Mouse (Mus musculus): ENCODE results near the gene Foxk1.

Foxk1 gene

DNA sequence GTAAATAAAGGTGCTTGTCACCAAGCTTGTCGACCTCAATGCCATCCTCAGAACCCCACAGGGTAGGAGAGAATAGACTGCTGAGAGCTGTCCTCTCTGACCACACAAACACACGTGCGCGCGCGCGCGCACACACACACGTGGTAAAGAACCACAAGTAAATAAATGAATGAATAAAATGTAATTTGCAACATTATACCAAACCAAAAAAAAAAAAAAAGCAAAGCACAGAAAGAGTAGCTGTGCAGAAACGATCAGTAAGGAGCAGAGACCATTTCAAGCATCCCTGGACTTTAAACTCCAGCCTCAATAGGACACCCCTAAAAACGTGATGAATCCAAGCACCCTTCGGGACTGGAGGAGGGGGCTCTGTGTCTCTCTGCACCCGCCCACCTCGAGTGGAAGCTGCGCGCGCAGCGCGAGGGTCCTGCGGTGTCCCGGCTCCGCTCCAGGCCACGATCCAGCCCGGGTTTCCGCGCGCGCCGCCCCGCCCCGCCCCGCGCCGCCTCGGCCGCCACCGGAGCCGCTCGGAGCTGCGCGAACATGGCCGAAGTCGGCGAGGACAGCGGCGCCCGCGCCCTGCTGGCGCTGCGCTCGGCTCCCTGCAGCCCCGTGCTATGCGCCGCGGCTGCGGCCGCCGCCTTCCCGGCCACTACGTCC, at the start of gene Foxk1:
Gene Foxk1, plus strand, starts transcription at position 517 of the 660 bp plus-strand sequence.
- peak; percentile 87 to 92 for DNase-seq (ENCODE audit: low spot score in 2 of 2)

DNA sequence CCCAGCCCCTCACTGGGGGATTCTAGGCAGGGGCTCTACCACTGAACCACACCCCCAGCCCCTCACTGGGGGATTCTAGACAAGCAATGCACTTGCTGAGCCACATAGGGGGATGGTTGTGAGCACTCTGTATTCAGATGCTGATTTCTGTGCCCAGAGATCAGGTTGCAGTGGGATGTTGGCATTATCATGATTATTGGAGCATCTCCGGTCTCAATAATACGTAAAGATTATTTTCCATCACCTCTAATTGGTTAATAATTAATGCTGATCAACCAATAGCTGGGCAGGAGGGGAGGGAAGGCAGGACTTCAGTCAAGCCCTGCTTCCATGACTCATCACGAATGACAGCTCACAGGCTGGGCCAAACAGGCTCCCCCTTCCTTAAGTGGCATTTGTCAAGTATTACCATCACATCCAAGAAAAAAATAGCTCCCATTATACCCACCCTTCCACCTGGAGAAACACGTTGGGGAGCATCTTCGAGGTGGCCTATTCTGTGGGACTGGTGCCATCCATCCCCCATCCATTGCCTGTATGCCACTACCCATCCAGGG, 48.9 kb upstream of the Foxk1 start:
- no peak for DNase-seq (ENCODE audit: low spot score in 2 of 2)

DNA sequence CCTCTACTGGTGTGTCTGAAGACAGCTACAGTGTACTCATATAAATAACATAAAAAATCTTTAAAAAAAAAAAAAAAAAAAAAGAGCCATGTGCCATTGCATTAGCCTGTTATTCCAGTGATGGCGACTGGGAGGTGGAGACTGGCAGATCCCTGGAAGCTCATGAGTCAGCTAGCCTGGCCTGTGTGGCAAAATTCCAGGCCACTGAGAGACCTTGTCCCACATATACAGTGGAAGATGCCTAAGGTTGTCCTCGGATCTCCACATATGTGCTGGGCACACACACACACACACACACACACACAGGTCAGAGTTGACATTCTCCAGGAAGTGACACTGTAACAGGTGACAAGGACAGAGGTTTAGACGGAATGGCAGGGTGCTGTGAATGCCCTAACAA, 46.2 kb upstream of the Foxk1 start:
- DNase-seq (ENCODE audit: low spot score in 2 of 2), result no peak

DNA sequence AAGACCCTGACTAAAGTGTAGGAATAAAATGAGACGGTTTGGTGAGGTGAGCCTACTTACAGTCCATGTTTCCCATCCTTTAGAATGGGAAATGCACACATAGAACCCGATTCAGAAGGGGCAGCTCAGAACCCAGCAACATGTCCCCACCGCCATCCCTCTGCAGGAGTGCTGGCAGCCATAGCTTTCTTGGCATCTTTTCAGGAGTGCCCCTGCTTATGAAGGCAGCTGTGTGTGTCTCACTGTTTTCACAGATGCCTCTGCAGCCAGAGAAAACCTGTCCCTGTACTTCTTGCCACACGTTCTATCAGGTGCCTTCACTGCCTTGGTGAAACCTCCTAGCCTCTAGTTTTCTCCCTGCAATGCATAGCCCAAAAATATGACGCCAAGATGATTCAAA, 40.1 kb upstream of the Foxk1 start:
- no peak for DNase-seq (ENCODE audit: low spot score in 2 of 2)

DNA sequence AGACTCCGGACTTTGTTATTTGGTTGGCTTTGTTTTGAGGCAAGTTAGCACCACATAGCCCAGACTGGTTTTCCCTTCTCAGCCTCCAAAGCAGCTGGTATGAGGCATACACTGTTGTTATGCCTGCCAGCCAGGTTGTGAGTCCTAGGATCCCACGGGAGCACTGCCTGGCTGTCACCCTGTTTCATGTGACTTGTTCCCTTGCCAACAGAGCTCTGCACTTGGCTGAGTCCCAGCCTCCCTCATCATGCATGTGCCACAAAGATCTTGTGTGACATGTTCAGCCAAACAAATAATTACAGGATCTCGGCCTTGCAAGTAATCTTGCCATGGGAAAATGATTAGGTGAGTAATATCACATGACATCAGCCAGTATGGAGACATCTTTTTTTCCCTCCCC, 38.4 kb upstream of the Foxk1 start:
- DNase-seq (ENCODE audit: low spot score in 2 of 2), result no peak

DNA sequence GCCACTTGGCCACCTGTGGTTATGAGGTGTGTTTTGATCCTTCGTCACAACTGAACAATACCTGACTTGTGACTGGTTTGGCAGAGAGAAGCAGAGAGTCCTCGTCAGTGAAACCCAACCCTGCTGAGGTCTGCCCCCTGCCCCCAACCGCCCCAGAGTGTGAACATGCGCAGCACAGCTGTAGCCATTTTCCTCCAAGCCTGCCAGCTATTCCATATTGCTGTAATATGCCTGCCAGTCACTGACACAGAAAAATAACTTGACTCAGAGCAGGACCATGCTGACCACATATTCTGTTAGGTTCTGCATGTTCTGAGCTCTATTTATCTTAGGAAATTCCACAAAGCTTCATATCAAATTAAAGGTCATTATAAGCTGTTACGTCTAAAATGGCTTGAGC, 37.2 kb upstream of the Foxk1 start:
- no peak for DNase-seq (ENCODE audit: low spot score in 2 of 2)

DNA sequence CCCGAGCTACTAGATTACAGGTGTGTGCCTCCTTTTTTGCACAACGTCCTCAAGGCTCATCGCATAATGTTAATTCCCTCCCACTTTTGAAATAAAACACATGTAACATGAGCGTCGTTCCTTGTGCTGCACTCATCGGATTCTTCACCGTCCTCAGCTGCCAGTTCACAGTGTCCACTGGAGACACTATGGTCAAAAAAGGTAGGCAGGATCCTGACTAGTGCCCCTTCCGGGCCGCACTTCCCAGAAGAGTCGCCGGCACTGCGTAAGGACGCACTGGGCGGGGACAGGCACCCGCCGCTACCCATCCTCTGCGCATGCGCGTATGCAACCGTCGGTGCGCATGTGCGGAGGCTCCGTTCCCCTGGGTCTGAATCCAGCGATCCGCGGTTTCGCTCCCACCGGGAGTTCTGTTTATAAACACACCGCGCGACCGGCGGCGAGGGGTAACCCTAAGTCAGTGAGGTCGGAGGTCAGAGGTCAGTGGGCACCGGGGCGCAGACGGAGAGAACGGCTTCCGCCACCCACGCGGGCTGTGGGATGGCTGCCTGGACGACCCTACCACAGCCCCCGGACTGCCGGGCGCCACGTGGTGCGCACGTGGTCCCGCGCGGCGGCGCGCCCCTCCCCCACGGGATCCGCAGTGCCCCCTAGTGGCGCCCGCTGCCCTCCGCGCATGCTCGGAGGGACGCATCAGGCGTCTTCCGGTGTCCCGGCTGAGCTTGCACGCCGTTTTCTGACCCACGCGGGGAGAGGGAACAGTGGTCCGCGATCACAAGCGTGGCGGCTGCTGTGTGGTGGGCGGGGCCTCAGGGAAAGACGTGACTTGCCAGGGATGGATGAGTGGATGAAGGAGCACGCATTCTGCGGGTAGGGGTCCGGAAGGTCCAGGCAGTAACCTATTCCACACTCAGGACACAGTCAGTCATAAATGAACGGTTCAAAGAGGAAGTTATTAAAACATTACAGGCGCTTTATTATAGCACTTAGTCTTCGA, 33.9 kb upstream of the Foxk1 start:
- DNase-seq (ENCODE audit: low spot score in 2 of 2), result peak; percentile 95 to 98

DNA sequence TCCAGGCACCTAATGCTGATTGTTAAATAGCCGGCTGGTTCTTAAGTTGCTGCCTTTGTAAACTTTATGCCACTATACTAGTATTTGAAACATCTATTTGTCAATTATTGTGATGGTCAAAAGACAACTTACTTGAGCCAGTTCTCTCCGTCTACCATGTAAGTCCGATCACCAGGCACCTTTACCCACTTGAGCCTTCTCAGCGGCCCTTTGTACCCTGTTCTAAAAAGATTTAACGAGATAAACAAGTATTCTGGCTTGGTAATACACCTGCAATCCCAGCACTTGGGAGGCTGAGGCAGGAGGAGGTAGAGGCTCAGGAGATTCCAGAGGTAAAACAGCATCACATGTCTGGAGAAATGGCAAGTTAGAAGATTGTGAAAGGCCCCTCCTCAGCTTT, 33.2 kb upstream of the Foxk1 start:
- no peak for DNase-seq (ENCODE audit: low spot score in 2 of 2)

DNA sequence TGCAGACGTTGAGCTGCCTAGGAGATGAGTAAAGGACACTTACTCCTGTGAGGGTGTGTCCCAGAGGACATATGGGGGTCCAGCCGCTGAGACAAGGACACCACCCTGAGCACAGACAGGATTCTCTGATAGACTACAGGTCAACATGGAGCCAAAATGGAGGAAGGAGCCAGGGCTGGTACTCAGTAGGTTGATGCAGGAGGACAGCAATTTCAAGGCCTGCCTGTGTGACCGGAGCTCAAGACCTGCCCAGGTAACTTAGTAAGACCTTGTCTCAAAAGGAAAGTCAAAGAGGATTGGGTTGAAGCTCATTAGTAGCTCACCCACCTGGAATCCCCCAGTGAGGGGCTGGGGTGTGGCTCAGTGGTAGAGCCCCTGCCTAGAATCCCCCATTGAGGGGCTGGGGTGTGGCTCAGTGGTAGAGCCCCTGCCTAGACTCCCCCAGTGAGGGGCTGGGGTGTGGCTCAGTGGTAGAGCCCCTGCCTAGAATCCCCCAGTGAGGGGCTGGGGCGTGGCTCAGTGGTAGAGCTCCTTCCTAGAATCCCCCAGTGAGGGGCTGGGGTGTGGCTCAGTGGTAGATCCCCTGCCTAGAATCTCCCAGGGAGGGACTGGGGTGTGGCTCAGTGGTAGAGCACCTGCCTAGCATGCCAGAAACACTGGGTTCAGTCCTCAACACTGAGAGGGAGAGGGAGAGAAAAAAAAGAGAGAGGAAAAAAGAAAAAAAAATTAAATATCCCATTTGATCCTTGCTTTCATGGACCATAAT, 30.7 kb upstream of the Foxk1 start:
- no peak for DNase-seq (ENCODE audit: low spot score in 2 of 2)

DNA sequence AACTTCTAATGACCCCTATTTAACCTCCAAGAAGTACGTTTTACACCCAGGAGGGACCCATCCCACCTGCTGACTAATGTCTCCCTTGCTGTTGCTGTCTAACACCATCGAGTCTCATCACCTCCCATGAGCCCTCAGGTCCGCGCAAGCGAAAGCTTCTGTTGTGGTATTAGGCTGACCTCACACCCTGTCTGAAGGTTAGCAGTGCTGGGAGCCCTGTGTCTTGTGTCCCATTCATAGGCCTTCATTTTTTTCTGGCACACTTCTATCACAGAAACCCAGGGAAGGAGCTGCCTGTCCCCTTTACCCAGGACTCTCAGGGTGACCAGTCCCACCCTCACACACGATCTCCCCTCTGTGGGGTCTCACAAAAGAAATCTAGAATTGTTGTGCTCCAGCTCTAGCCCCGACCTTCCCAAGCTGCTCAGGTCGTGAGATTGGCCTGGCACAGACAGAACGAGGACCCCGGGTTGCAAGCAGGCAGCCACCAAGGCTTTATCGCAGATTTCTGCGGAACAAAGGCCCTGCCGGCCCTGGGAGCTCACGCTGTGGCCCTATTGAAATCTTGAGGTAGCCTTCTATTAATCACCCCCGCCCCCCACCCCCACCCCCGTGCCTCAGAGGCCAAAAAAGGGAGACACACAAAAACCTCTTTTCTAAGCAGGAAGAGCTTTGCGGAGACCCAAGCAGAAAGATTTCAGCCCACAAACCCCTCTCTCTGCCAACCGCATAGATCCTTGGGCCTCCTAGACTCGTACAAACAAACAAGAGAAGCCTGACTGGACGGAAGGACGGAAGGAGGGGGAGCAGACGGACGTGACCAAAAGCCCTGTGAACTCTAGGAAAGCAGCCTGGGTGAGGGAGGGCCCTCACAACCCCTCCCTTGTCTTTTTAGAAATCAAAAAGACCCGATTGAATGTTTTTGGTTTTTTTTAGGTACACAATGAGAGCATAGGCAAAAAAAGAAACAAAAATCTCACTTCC, 29.8 kb upstream of the Foxk1 start:
- DNase-seq (ENCODE audit: low spot score in 2 of 2), result no peak

DNA sequence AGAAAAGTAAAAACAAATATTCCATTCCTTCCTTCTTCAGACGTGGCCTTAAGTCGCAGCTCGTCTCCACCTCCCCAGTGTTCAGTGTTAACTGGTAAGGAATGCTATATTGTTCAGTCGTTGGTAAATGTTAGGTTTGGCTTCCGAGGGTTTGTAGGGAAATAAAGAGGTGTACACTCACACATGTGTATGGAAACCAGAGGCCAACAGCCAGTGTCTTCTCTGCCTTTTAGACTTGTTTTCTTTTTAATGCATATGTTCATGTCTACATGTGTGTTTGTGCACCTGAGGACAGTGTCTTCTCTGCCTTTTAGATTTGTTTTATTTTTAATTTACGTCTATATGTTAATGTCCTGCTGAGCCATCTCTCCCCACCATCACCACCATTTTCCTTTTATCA, 29.1 kb upstream of the Foxk1 start:
- DNase-seq (ENCODE audit: low spot score in 2 of 2), result no peak

DNA sequence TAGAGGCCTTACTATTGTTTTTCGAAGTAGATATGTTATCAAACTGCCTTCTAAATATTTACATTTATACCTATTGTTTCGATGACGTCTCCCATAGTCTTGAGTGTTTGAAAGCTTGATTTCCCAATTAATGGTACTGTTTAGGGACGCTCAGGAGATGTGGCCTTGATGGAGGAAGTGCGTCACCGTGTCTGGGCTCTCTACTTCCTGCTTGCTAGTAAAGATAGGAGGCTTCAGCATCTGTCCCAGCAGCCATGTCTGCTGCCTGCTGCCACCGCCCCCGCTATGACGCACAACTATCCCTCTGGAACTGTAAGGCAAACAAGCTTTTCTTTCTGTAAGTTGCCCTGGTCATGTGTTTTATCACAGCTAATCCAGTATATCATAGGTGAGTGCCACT, 27.0 kb upstream of the Foxk1 start:
- DNase-seq (ENCODE audit: low spot score in 2 of 2), result no peak

DNA sequence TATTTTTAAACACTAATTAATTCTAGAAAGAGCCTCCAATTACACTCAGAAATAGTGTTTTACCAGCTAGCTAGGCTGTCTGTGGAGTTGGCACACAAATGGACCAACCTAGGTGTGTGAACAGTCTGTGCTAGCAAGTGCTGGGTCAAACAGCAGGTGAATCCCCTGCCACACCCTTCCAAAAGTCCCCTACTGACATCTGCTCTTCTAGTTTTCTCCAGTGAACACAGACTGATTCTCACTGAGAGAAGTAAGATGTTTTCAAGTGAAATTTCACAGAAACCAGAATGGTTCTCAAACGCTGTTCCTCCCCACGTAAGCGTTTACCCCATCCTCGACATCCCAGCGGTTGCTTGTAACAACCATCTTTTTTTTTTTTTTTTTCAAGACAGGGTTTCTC, 25.7 kb upstream of the Foxk1 start:
- DNase-seq (ENCODE audit: low spot score in 2 of 2), result no peak

DNA sequence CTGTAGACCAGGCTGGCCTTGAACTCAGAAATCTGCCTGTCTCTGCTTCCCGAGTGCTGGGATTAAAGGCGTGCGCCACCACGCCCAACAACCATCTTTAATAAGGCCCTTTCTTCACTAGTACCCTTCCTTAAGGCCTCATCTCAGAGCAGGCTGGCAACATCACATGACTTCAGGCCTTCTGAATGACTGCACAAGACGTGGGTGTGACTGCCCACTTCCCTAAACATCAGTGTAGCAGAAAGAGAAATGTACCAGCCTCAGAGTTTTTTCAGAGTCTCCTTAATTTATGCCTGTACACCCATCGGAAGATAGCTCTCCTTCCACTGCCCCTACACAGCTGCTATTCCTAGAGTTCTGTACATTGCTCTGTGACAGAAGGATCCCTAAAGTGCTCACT, 25.2 kb upstream of the Foxk1 start:
- DNase-seq (ENCODE audit: low spot score in 2 of 2), result peak in 1 of 2 experiments; percentile 46

DNA sequence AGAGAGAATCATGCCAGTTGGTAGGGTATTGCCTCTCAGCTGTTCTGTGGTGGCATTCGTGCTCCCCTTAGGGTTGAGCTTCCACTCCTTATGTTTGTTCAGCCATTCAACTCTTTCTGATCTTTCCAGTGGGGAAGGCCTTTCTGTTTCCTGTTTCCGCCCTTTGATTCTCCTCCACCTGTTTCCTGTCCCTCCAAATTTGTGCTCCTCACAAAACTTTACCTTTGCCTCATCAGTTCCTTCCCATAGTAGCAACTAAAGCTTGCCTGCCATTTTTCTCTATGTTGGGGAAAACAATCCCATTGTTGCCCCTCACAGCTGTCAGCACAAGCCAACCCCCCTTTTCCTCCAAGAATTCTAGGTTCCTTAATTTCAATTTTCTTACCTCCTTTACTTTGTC, 23.2 kb upstream of the Foxk1 start:
- no peak for DNase-seq (ENCODE audit: low spot score in 2 of 2)

DNA sequence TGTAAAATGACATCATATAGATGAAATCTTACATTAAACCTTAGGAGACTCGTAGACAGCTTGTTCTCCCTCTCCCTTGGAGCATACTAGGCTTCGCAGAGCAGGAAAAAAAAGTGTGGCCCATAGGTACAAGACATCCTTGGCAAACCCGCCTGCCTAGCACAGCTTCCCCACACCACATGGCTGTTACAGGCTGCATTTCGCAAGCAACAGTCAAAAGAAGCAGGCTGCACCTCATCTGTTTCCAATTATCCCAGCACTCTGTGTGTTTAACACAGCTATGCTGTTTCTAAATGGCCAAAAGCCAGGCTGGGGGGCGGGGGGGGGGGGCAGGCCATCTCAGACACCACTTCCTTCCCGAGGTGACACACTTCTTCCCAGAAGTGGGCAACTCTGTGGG, 20.8 kb upstream of the Foxk1 start:
- DNase-seq (ENCODE audit: low spot score in 2 of 2), result no peak

DNA sequence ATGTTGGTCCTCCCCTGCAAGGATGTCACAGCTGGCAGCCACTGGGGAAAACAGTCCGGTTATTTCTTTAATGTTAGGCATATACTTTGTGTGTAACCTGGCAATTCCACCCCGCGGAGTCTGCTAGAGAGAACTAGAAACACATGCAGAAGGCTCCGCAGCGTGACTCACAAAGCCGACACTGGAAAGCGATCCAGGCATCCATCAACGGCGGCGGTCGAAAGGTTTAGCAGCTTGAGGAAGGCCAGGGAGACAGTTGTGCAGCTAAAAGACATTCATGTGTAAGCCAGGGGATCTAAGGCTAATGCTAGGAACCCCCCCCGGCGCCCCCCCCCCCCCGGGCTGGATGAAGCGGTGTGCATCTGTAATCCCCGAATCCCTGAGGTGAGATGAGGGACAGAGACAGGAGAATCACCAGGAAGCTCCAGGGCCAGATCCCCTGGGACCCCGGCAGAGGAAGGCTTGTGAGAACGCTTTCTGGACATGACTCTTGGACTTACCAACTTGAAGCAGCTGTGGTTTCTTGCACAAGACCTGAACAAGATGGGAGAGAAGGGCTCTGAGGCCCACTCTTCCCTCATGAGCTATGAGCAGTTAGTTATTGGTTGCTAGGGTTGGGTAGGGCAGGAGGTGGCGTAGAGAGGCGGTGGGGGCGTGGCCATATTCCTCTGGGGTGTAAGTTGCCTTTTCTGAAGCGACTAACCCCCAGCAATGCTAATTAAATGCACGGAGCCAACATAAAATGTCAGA, 16.2 kb upstream of the Foxk1 start:
- peak in 1 of 2 experiments; percentile 55 for DNase-seq (ENCODE audit: low spot score in 2 of 2)

DNA sequence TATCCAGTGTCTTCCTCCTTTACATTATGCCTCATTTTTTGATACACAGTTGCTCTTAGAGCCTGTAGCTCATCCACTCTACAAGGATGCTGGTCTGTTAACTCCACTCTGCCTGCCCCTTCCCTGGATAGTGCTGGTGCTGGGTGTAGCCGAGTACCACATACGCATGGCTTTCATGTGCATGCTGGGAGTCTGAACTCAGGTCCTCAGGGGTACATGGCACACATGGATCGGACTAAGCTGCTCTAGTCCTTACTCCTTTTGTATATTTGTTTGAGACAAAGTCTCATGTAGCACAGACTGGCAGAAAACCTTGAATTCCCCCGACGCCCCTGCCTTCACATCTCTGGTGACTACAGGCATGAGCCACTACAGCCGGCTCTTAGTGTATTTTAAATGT, 15.0 kb upstream of the Foxk1 start:
- DNase-seq (ENCODE audit: low spot score in 2 of 2), result no peak

DNA sequence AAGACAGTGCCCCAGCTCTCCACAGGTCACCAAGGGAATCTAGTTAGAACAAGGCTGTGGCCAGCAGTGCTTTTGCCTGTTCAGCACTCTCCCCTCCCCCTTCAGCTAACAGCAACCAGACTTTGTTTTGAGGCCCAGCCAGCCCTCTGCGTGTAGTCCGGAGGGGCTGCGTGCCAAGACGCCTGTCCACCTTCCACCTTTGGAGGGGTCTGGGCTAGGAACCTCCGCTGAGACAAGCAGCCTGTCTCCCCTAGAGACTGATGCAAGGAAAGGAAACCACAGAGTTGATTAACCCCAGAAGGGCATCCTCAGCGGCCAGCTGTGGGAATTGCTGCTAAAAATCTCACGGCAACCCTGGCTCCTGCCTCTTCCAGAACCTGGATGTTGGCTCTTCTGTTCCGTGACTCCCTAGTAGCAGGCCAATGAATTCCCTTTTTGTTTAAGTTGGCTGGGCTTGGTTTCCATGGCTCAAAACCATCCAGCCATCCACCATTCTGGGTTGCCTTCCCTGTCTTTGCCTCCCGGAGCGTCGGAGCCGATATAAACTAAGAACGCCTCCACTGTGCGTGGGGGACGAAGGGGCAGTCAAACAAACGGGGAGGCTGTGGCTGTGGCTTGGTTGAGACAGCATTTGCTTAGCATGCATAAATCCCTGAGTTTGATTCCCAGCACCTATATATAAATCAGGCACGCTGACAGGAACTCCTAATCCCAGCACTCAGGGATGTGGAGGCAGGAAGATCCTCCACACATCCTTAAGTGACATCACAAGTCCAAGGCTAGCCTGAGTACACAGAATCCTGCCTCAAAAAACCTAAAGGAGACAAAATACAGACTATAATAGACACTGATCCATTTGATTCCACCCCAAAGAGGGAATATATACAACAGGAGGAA, 14.3 kb upstream of the Foxk1 start:
- DNase-seq (ENCODE audit: low spot score in 2 of 2), result no peak
